Mouse (Mus musculus) erythroblast, embryonic 14.5 days (primary cell): ENCODE results near the gene Trappc2l.

Experiments
- GATA1 ChIP-seq: IDR thresholded peaks from 2 replicates; pipeline ENCODE4 v1.6.1; 2012; ENCODE audit warnings: low read length, inconsistent platforms, mixed read lengths
- TAL1 ChIP-seq: IDR thresholded peaks from 3 replicates; pipeline ENCODE4 v1.6.1; 2012; ENCODE audit warnings: low read length, inconsistent platforms, mixed read lengths

DNA sequence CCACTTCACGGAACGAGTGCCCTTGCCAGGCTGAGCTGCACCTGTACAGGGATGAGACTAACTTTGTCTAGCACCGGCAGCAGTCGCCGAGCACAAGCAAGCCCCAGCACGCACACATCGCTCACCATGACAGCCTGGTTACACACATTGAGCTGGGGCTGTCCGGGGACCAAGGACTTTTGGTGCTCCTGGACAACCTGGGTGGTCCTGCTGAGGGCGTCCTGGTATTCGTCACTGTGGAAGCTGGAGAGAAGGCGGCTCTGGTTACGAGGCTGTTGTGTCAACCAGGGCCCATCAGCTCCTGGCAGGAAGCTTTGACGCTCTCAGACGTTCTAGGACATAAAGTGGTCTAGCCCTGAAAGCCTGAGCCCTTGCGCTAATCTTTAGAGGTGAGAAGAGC lies 30.5 kb upstream of the Trappc2l start:
- no peak for TF ChIP-seq GATA1
- TF ChIP-seq TAL1, result no peak
